Mouse (Mus musculus) lung, embryonic 15.5 days (tissue): ENCODE measurements at regions not wholly inside any gene's neighbourhood (a gene's known extent, or its start where the extent isn't known, plus 50 kb on each side); places are given as distances from the start of the nearest gene placed in this dataset.

Source experiments
- ATAC-seq: fragments of 200-750 bp; cut with Nextera tagmentation; 2 replicates; pipeline ENCODE4 v1.8.0; 2017; ENCODE audit warnings: moderate number of reproducible peaks, borderline replicate concordance; ENCODE audit not compliant: low FRiP score, low TSS enrichment; ENCODE audit errors: extremely low read depth
- H3K27ac ChIP-seq: fragments of 300-500 bp; sonication (generic); 2 replicates; pipeline ENCODE4 v1.5.1; 2015; ENCODE audit warnings: moderate library complexity, mild to moderate bottlenecking, inconsistent platforms
- H3K27me3 ChIP-seq: fragments of 300-500 bp; sonication (generic); 2 replicates; pipeline ENCODE4 v1.6.1; 2015; ENCODE audit warnings: inconsistent platforms
- H3K36me3 ChIP-seq: fragments of 300-500 bp; sonication (generic); 2 replicates; pipeline ENCODE4 v1.6.1; 2015; ENCODE audit warnings: inconsistent platforms
- H3K4me1 ChIP-seq: fragments of 300-500 bp; sonication (generic); 2 replicates; pipeline ENCODE4 v1.6.1; 2015; ENCODE audit warnings: inconsistent platforms
- H3K4me2 ChIP-seq: fragments of 300-500 bp; sonication (generic); 2 replicates; pipeline ENCODE4 v1.6.1; 2015; ENCODE audit warnings: inconsistent platforms, mild to moderate bottlenecking, moderate library complexity
- H3K4me3 ChIP-seq: fragments of 300-500 bp; sonication (generic); 2 replicates; pipeline ENCODE4 v1.5.1; 2015; ENCODE audit warnings: mild to moderate bottlenecking, inconsistent platforms
- H3K9ac ChIP-seq: fragments of 300-500 bp; sonication (generic); 2 replicates; pipeline ENCODE4 v1.6.1; 2015; ENCODE audit warnings: inconsistent platforms
- H3K9me3 ChIP-seq: fragments of 300-500 bp; sonication (generic); 2 replicates; pipeline ENCODE4 v1.6.1; 2016; ENCODE audit warnings: inconsistent platforms
- WGBS: fragments of 180-500 bp; shearing (Covaris S2); methylation state at CpG from one replicate; pipeline ENCODE4 v1.1.7; 2015; 5-methylcytosine and 5-hydroxymethylcytosine counted together

DNA sequence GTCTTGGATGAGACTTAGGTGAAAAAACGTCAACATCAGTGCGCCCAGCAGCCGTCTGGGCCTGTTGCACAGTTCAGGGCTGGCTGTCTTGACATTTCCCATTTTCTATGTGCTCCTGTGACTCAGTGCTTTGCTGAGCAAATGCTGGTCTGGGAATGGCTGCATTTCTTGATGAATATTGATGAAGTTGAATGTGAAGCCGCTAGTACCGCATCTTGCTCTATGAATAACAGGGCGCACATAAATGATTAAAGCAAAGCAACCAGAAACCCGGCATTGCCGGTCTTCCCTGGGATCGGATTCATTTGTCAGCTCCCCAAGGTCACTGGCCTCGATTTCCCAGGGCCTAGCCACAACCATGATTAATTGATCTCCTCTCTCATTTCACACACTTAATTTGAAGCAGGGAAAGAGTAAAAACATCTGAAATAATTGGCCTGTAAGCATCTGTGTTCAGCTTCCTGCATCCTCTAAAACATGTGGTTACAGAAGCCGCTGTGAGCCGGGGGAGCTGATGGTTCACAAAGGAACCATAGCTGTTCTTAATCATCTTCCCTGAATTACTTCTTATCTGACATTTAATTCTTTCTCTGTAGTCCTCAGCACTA lies 57.5 kb upstream of the Sgk1 start:
- Histone ChIP-seq H3K27ac (no peak overlapping the region), H3K27me3 (no peaks in the 10 kb centered on the region), H3K36me3 (no peaks in the 10 kb centered on the region), H3K4me2 (no peak overlapping the region), H3K4me1 (peaks cover 8% of the 10 kb centered on the region; the same call in 1 of the 2 replicates), H3K9me3 (no peaks in the 10 kb centered on the region), H3K4me3 (no peak overlapping the region), H3K9ac (no peak overlapping the region)
- 62% methylated on average over 12 of the region's 12 CpGs for WGBS
- no peak for ATAC-seq

DNA sequence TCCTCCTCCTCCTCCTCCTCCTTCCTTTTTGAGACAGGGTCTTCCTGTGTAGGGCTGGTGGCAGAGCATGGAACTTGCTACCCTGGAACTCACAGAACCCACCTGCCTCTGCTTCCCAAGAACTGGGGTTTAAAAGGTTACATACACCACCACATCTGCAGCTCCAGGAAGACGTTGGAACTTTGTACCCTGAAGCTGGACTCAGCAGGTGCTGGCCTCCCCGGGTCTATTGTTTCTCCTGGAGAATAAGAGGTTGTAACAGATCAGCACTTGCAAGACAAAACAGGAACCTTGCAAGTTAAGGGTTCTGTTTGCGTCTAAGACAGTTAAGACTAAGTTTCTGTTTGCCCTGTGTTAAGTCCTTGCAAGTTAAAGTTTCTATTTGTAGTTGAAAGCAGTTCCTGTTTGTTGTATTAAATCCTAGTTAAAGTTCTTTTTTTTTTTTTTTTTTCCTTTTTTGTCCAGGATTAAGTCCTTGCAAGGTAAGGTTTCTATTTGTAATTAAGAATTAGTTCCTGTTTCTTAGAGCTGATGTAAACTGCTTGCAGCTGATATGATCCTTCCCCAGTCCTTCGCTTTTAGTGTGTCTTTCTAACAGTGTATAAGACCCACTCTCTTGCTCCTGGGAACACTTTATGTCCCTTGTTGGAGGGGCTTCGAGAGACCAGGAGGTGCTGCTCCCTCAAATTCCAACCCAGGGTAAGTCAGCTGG lies 55.0 kb upstream of the Sgk1 start:
- H3K9me3 ChIP-seq, result no peaks in the 10 kb centered on the region
- H3K4me2 ChIP-seq, result no peak overlapping the region
- no peaks in the 10 kb centered on the region for H3K27me3 ChIP-seq
- H3K27ac ChIP-seq, result no peak overlapping the region
- ATAC-seq, result no peak
- H3K36me3 ChIP-seq, result no peaks in the 10 kb centered on the region
- H3K4me1 ChIP-seq, result peaks cover 8% of the 10 kb centered on the region; the same call in 1 of the 2 replicates
- H3K4me3 ChIP-seq, result no peak overlapping the region
- no peak overlapping the region for H3K9ac ChIP-seq
- 51% methylated on average over 5 of the region's 5 CpGs for WGBS

DNA sequence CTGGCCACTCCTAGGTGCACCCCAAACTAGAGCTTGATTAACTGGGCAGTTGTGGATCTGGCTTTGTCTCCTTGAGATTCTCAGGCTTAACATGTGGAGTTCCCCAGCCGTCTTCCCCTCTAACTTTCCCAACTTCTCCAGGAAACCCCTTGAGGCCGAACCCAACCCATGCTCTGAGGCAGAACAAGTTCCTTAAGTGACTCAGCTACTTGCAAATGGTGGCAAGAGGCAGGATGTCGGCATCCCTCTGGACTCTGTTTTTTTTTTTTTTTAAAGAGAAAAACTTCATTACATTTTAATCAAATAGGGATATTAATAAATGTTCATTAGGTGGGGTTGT lies 54.5 kb upstream of the Sgk1 start:
- Histone ChIP-seq H3K4me1 (peaks cover 8% of the 10 kb centered on the region; the same call in 1 of the 2 replicates), H3K9ac (no peak overlapping the region), H3K27me3 (no peaks in the 10 kb centered on the region), H3K36me3 (no peaks in the 10 kb centered on the region), H3K9me3 (no peaks in the 10 kb centered on the region), H3K27ac (no peak overlapping the region), H3K4me2 (no peak overlapping the region), H3K4me3 (no peak overlapping the region)
- ATAC-seq, result no peak
- 57% methylated on average over 3 of the region's 3 CpGs for WGBS

DNA sequence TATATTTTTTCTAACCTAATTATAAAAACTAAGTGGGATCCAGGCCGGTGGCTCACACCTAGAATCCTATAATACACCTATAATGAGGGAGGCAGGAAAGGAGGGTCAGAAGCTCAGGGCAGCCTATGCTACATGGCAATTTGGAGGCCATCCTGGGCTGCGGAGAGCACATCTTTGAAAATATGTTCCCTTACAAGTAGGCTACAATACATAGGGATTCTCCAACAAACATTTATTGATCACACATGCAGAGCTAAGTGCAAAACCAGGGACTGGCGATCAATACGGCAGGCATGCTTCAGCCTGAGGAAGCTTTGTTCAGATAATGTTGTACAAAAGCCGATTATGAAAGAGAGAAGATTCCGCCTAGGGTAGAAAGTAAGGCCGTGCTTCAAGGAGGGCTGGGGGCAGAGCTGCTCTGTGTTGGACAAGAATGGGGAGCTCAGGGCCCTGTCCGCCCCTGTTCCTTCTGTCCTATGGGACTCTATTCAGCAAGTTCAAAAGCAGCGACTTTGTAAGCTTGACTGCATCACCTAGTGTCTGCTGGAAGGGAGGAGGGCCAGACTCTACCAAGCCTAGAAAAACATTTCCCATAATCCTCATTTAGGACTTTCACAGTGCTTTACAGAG lies 53.4 kb upstream of the Sgk1 start:
- no peak; the same call in 1 of the 2 replicates for ATAC-seq
- 78% methylated on average over 9 of the region's 9 CpGs for WGBS
- H3K4me3 ChIP-seq, result no peak overlapping the region
- H3K27ac ChIP-seq, result no peak overlapping the region
- no peaks in the 10 kb centered on the region for H3K27me3 ChIP-seq
- peaks cover 8% of the 10 kb centered on the region; the same call in 1 of the 2 replicates for H3K4me1 ChIP-seq
- H3K9ac ChIP-seq, result no peak overlapping the region
- no peaks in the 10 kb centered on the region for H3K36me3 ChIP-seq
- no peaks in the 10 kb centered on the region for H3K9me3 ChIP-seq
- no peak overlapping the region for H3K4me2 ChIP-seq

DNA sequence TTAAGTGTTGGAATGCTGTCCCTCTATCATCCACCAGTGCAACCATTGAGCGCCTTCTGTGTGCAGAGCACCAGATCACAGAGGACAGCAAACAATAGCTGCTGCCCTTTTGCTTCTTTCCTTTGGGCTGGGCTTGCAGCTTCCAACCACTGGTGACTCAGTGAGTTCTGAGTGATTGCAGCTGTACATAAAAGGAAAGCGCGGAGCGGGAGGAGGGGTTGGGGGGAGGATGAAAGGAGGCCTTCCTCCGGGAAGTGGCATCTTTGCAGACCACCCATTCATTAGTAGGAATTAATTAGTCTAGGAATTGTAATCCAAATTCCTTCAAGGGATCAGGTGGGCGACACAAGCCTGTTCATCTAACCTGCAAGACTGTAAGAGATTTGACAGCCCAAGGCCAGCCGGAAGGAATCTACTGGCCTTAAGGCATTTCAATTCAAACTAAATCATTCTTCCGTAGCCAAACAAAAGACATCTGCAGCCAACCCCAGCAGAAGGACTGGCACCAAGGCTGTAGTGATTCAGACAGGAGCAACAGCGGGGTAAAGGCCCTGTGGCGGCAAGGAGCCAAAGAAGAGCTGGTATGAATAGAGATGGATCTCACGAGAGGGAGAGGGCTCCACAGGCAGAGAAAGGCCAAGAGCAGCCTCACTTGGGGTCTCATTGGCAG lies 52.8 kb upstream of the Sgk1 start:
- Histone ChIP-seq H3K4me1 (peaks cover 8% of the 10 kb centered on the region; the same call in 1 of the 2 replicates), H3K9me3 (no peaks in the 10 kb centered on the region), H3K4me3 (no peak overlapping the region), H3K4me2 (no peak overlapping the region), H3K27ac (peak overlapping the region; percentile 4; the same call in 1 of the 2 replicates), H3K36me3 (no peaks in the 10 kb centered on the region), H3K9ac (no peak overlapping the region), H3K27me3 (no peaks in the 10 kb centered on the region)
- peak; percentile 83; the same call in 1 of the 2 replicates for ATAC-seq
- WGBS, result 38% methylated on average over 11 of the region's 11 CpGs

DNA sequence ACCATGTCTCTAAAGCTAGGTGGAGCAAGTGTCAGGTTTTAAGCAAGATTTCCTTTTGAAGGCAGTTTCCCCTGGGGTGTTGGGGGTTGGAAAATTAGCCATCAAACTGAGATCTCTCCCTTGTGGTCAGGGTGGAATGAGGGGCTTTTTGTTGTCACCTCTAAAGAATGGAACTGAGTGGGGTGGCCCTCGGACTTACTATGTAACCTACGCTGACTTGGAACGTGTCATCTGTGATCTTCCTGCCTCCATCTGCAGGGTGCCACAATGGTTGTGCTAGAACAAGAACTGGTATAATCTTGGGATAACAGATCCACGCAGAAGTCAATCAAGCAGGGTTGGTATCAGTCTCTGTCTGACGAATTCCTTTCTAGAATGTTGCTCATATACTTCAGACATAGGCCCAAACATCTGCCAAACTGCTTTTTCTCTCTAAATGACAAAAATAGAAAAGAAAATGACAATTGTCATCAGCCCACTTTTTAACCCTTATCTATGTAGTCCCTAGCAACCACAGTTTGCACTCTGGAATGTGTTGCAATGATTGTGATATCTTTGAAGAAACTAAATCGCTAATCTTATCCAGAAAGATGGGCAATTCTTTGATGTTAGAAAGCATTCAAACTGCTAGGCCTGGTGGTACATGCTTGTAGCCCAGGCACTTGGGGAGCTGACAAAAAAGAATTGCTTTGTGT lies 50.8 kb upstream of the Sgk1 start:
- WGBS, result 65% methylated on average over 6 of the region's 6 CpGs
- H3K9ac ChIP-seq, result no peak overlapping the region
- no peak overlapping the region for H3K27ac ChIP-seq
- no peaks in the 10 kb centered on the region for H3K36me3 ChIP-seq
- no peak overlapping the region for H3K4me2 ChIP-seq
- H3K9me3 ChIP-seq, result no peaks in the 10 kb centered on the region
- peaks cover 8% of the 10 kb centered on the region; the same call in 1 of the 2 replicates for H3K4me1 ChIP-seq
- H3K27me3 ChIP-seq, result no peaks in the 10 kb centered on the region
- ATAC-seq, result no peak
- no peak overlapping the region for H3K4me3 ChIP-seq
